Comparison of ENCODE assay signal across 8 mouse cellular contexts in genomic region chr9:65605471-65606136, GRCm38 (mm10). TPM values are rescaled to one million over a fixed set of nuclear protein-coding genes. Genes with fewer than 3 reads are reported as not detected.
DNase-seq lines count a peak whose midpoint lies in the region; ATAC-seq and TF ChIP-seq lines count a peak whose summit lies in the region.

No protein-coding gene starts in this region.

- 4% methylated on average over 9 of the region's 9 CpGs for WGBS in heart, embryonic 14.5 days
- 9% methylated on average over 9 of the region's 9 CpGs for WGBS in kidney, postnatal 0 days
- 8% methylated on average over 9 of the region's 9 CpGs for WGBS in liver, postnatal 0 days (ENCODE audit: insufficient replicate concordance)
- WGBS in neural tube, embryonic 14.5 days, result 8% methylated on average over 9 of the region's 9 CpGs

- H3K27ac ChIP-seq in embryonic fibroblast, embryonic 13.5 days (ENCODE audit: insufficient read depth, low read length), result no peak overlapping the region
- no peak overlapping the region for H3K27ac ChIP-seq in heart, embryonic 14.5 days (replicated peaks in 1 of 2; ENCODE audit: control insufficient read depth in 1 of 2, insufficient read depth in 1 of 2, low read depth in 2 of 2, low read length in 2 of 2)
- no peak overlapping the region for H3K27ac ChIP-seq in kidney, postnatal 0 days
- no peak overlapping the region for H3K27ac ChIP-seq in liver, postnatal 0 days (ENCODE audit: low read depth)
- no peak overlapping the region for H3K27ac ChIP-seq in neural tube, embryonic 14.5 days (ENCODE audit: low read depth, low read length)

- no peaks in the 10 kb centered on the region for H3K9me3 ChIP-seq in G1E (replicated peaks)
- no peaks in the 10 kb centered on the region for H3K9me3 ChIP-seq in heart, embryonic 14.5 days (ENCODE audit: control insufficient read depth, low read length)
- no peaks in the 10 kb centered on the region for H3K9me3 ChIP-seq in kidney, postnatal 0 days (replicated peaks; ENCODE audit: low read length)
- no peaks in the 10 kb centered on the region for H3K9me3 ChIP-seq in liver, postnatal 0 days (ENCODE audit: low read length)
- H3K9me3 ChIP-seq in neural tube, embryonic 14.5 days (ENCODE audit: control insufficient read depth, low read length), result no peaks in the 10 kb centered on the region

- H3K27me3 ChIP-seq in G1E (ENCODE audit: insufficient read depth, low read length), result peaks cover 22% of the 10 kb centered on the region
- H3K27me3 ChIP-seq in heart, embryonic 14.5 days (ENCODE audit: control insufficient read depth, insufficient read depth, low read length), result no peaks in the 10 kb centered on the region
- no peaks in the 10 kb centered on the region for H3K27me3 ChIP-seq in kidney, postnatal 0 days (ENCODE audit: insufficient read depth, low read length)
- no peaks in the 10 kb centered on the region for H3K27me3 ChIP-seq in liver, postnatal 0 days (ENCODE audit: insufficient read depth, low read length)
- no peaks in the 10 kb centered on the region for H3K27me3 ChIP-seq in neural tube, embryonic 14.5 days (ENCODE audit: control insufficient read depth, insufficient read depth, low read length)

- DNase-seq in G1E (ENCODE audit: low spot score), result peak; percentile 57
- peak; percentile 97 for DNase-seq in brain, embryonic 14.5 days (ENCODE audit: low read depth)
- DNase-seq in kidney, postnatal 0 days (ENCODE audit: low spot score), result peak; percentile 96
- DNase-seq in liver, postnatal 0 days, result peak; percentile 74
- peak; percentile 46 for DNase-seq in urinary bladder, postnatal 25 days (ENCODE audit: low spot score)

- H3K4me3 ChIP-seq in G1E (ENCODE audit: low read depth, low read length), result no peak overlapping the region
- no peak overlapping the region for H3K4me3 ChIP-seq in embryonic fibroblast, embryonic 13.5 days (ENCODE audit: insufficient read depth, low read length)
- peak overlapping the region in 1 of 2 experiments; percentile 8; a peak in 1 of 4 replicates for H3K4me3 ChIP-seq in heart, embryonic 14.5 days (ENCODE audit: control insufficient read depth in 1 of 2, insufficient read depth in 1 of 2, low read depth in 1 of 2, low read length in 2 of 2)
- no peak overlapping the region for H3K4me3 ChIP-seq in kidney, postnatal 0 days (replicated peaks; ENCODE audit: low read depth, low read length)
- no peak overlapping the region for H3K4me3 ChIP-seq in liver, postnatal 0 days (ENCODE audit: low read depth, low read length)
- H3K4me3 ChIP-seq in neural tube, embryonic 14.5 days (ENCODE audit: low read depth, low read length), result no peak overlapping the region

- H3K36me3 ChIP-seq in G1E (replicated peaks), result no peaks in the 10 kb centered on the region
- no peaks in the 10 kb centered on the region for H3K36me3 ChIP-seq in heart, embryonic 14.5 days (ENCODE audit: control insufficient read depth, insufficient read depth, low read length)
- H3K36me3 ChIP-seq in kidney, postnatal 0 days (ENCODE audit: insufficient read depth, low read length), result no peaks in the 10 kb centered on the region
- H3K36me3 ChIP-seq in liver, postnatal 0 days (replicated peaks; ENCODE audit: insufficient read depth, low read length), result no peaks in the 10 kb centered on the region
- H3K36me3 ChIP-seq in neural tube, embryonic 14.5 days (ENCODE audit: control insufficient read depth, insufficient read depth, low read length), result no peaks in the 10 kb centered on the region

- peak; percentile 22; the same call in 1 of the 2 replicates for TF ChIP-seq CTCF in G1E (IDR thresholded peaks at IDR 0.05; ENCODE audit: low read depth, low read length)
- TF ChIP-seq CTCF in brain, embryonic 14.5 days (IDR thresholded peaks at IDR 0.05; ENCODE audit: borderline replicate concordance, extremely low read depth, insufficient read depth, insufficient read length), result peak; percentile 77
- TF ChIP-seq CTCF in embryonic fibroblast, embryonic 13.5 days (IDR thresholded peaks at IDR 0.05; ENCODE audit: borderline replicate concordance, insufficient read depth, low read length), result peak; percentile 34; the same call in 1 of the 2 replicates
- peak; percentile 90 for TF ChIP-seq CTCF in kidney, postnatal 0 days (IDR thresholded peaks at IDR 0.05; ENCODE audit: low read depth)
- peak; percentile 84 for TF ChIP-seq CTCF in liver, postnatal 0 days (IDR thresholded peaks at IDR 0.05; ENCODE audit: low read depth)

- peaks cover 4% of the 10 kb centered on the region; the same call in 1 of the 2 replicates for H3K4me1 ChIP-seq in G1E (ENCODE audit: insufficient read depth, low read depth, low read length)
- H3K4me1 ChIP-seq in embryonic fibroblast, embryonic 13.5 days (ENCODE audit: control insufficient read depth, insufficient read depth, low read length), result no peaks in the 10 kb centered on the region
- H3K4me1 ChIP-seq in heart, embryonic 14.5 days (ENCODE audit: control insufficient read depth in 2 of 2, insufficient read depth in 2 of 2, low read length in 2 of 2), result peaks cover 14 to 15% of the 10 kb centered on the region in 2 experiments; a peak in 3 of 4 replicates
- no peaks in the 10 kb centered on the region for H3K4me1 ChIP-seq in kidney, postnatal 0 days (replicated peaks; ENCODE audit: insufficient read depth, low read length)
- H3K4me1 ChIP-seq in liver, postnatal 0 days (ENCODE audit: insufficient read depth), result peaks cover 4% of the 10 kb centered on the region
- H3K4me1 ChIP-seq in neural tube, embryonic 14.5 days (ENCODE audit: control insufficient read depth, insufficient read depth, low read length), result no peaks in the 10 kb centered on the region

- ATAC-seq in G1E (ENCODE audit: extremely low read depth, insufficient number of reproducible peaks, low FRiP score, poor library complexity, severe bottlenecking), result no peak
- ATAC-seq in heart, embryonic 14.5 days (ENCODE audit: insufficient number of reproducible peaks, insufficient read depth, low FRiP score, low read depth), result peak; percentile 65
- ATAC-seq in kidney, postnatal 0 days (replicated peaks; ENCODE audit: low FRiP score, low read depth), result peak; percentile 71
- ATAC-seq in liver, postnatal 0 days, result peak; percentile 72
- ATAC-seq in neural tube, embryonic 14.5 days (ENCODE audit: low read depth), result peak; percentile 63; the same call in 1 of the 2 replicates

- TF ChIP-seq EP300 in liver, postnatal 0 days (IDR thresholded peaks at IDR 0.05; ENCODE audit: low read depth), result no peak

- no peak for TF ChIP-seq POLR2A in brain, embryonic 14.5 days (IDR thresholded peaks at IDR 0.05; ENCODE audit: borderline replicate concordance, extremely low read depth, insufficient read depth, insufficient read length, poor library complexity, severe bottlenecking)
- no peak for TF ChIP-seq POLR2A in embryonic fibroblast, embryonic 13.5 days (IDR thresholded peaks at IDR 0.05; ENCODE audit: low read depth, low read length)

- H3K4me2 ChIP-seq in heart, embryonic 14.5 days (ENCODE audit: low read length), result peak overlapping the region; percentile 53
- peak overlapping the region; percentile 41; the same call in 1 of the 2 replicates for H3K4me2 ChIP-seq in kidney, postnatal 0 days (ENCODE audit: low read length)
- peak overlapping the region; percentile 34; the same call in 1 of the 2 replicates for H3K4me2 ChIP-seq in liver, postnatal 0 days (ENCODE audit: low read depth, low read length)
- peak overlapping the region; percentile 45 for H3K4me2 ChIP-seq in neural tube, embryonic 14.5 days (ENCODE audit: low read depth, low read length)

- H3K9ac ChIP-seq in heart, embryonic 14.5 days (ENCODE audit: low read length), result peak overlapping the region; percentile 36; the same call in 1 of the 2 replicates
- H3K9ac ChIP-seq in kidney, postnatal 0 days (ENCODE audit: low read depth, low read length), result no peak overlapping the region
- 0 out of 2 replicates have a peak overlapping the region, but pooled peaks have one; percentile 13 for H3K9ac ChIP-seq in liver, postnatal 0 days (replicated peaks)
- H3K9ac ChIP-seq in neural tube, embryonic 14.5 days (replicated peaks; ENCODE audit: low read depth, low read length), result 0 out of 2 replicates have a peak overlapping the region, but pooled peaks have one; percentile 25

RNA-seq across cellular contexts. Expression of gene Pif1, which starts 18.6 kb away (rescaled TPM):
- total RNA-seq in G1E (2014; fragmentation: Nextera tagmentation) (13.0 and 28.7 TPM in 2 replicates), G1E (2017) (9.1 and 10.9 TPM in 2 replicates)
- polyA plus RNA-seq in G1E (2012), result 6.9 and 7.1 TPM in 2 replicates
- 7.7 TPM in 2 replicates for polyA plus RNA-seq in brain, embryonic 14.5 days (2012; rRNA removed)
- polyA plus RNA-seq in embryonic fibroblast, embryonic 13.5 days (2011; ENCODE audit: insufficient read length, low read depth, missing spikeins), result 8.3 and 10.9 TPM in 2 replicates
- 8.7 and 9.2 TPM in 2 replicates for polyA plus RNA-seq in heart, embryonic 14.5 days (2014; fragmentation: Nextera tagmentation; extraction: Ambion mirVana)
- 3.5 and 4.8 TPM in 2 replicates for polyA plus RNA-seq in kidney, postnatal 0 days (2015; fragmentation: Nextera tagmentation; extraction: Ambion mirVana)
- 3.2 and 3.5 TPM in 2 replicates for polyA plus RNA-seq in liver, postnatal 0 days (2015; fragmentation: Nextera tagmentation; extraction: Ambion mirVana)
- polyA plus RNA-seq in neural tube, embryonic 14.5 days (2014; fragmentation: Nextera tagmentation; extraction: Ambion mirVana), result 0.75 and 1.0 TPM in 2 replicates

RNA-seq across cellular contexts. Expression of gene Rbpms2, which starts 23.8 kb away (rescaled TPM):
- total RNA-seq in G1E (2014; fragmentation: Nextera tagmentation), result not detected in 2 replicates
- 0.33 and 0.81 TPM in 2 replicates for total RNA-seq in G1E (2017)
- polyA plus RNA-seq in G1E (2012), result 0.13 and 0.21 TPM in 2 replicates
- polyA plus RNA-seq in brain, embryonic 14.5 days (2012; rRNA removed), result 6.9 and 7.0 TPM in 2 replicates
- polyA plus RNA-seq in embryonic fibroblast, embryonic 13.5 days (2011; ENCODE audit: insufficient read length, low read depth, missing spikeins), result 22.7 and 34.1 TPM in 2 replicates
- polyA plus RNA-seq in heart, embryonic 14.5 days (2014; fragmentation: Nextera tagmentation; extraction: Ambion mirVana), result 125 TPM in 2 replicates
- polyA plus RNA-seq in kidney, postnatal 0 days (2015; fragmentation: Nextera tagmentation; extraction: Ambion mirVana), result 38.6 and 39.2 TPM in 2 replicates
- polyA plus RNA-seq in liver, postnatal 0 days (2015; fragmentation: Nextera tagmentation; extraction: Ambion mirVana), result 23.5 and 26.1 TPM in 2 replicates
- polyA plus RNA-seq in neural tube, embryonic 14.5 days (2014; fragmentation: Nextera tagmentation; extraction: Ambion mirVana), result 2.5 and 3.9 TPM in 2 replicates

RNA-seq across cellular contexts. Expression of gene Plekho2, which starts 25.8 kb away (rescaled TPM):
- total RNA-seq in G1E (2014; fragmentation: Nextera tagmentation) (23.0 and 26.9 TPM in 2 replicates), G1E (2017) (31.9 and 35.4 TPM in 2 replicates)
- polyA plus RNA-seq in G1E (2012), result 11.5 and 16.8 TPM in 2 replicates
- 5.9 TPM in 2 replicates for polyA plus RNA-seq in brain, embryonic 14.5 days (2012; rRNA removed)
- 58.1 and 78.4 TPM in 2 replicates for polyA plus RNA-seq in embryonic fibroblast, embryonic 13.5 days (2011; ENCODE audit: insufficient read length, low read depth, missing spikeins)
- 8.8 and 9.8 TPM in 2 replicates for polyA plus RNA-seq in heart, embryonic 14.5 days (2014; fragmentation: Nextera tagmentation; extraction: Ambion mirVana)
- 13.4 and 14.6 TPM in 2 replicates for polyA plus RNA-seq in kidney, postnatal 0 days (2015; fragmentation: Nextera tagmentation; extraction: Ambion mirVana)
- 14.3 and 14.5 TPM in 2 replicates for polyA plus RNA-seq in liver, postnatal 0 days (2015; fragmentation: Nextera tagmentation; extraction: Ambion mirVana)
- polyA plus RNA-seq in neural tube, embryonic 14.5 days (2014; fragmentation: Nextera tagmentation; extraction: Ambion mirVana), result 2.4 and 5.2 TPM in 2 replicates

Comparison
In these comparisons a context has a peak if more than half of its experiments do, and no peak if none do; other contexts are left out.
1. DNase-seq: peak in every context shown above with its lines; median percentile 97 in brain, embryonic 14.5 days; 96 in kidney, postnatal 0 days; 74 in liver, postnatal 0 days; 57 in G1E; 46 in urinary bladder, postnatal 25 days.
2. CTCF ChIP-seq: peak in every context shown above with its lines; median percentile 90 in kidney, postnatal 0 days; 84 in liver, postnatal 0 days; 77 in brain, embryonic 14.5 days; 34 in embryonic fibroblast, embryonic 13.5 days; 22 in G1E.